Mouse (Mus musculus) liver, adult 2 months (tissue): Measurements from ENCODE around the gene Smtn. TPM values are rescaled to one million over a fixed set of nuclear protein-coding genes. Genes with fewer than 3 reads are reported as not detected.

Source experiments
- DNase-seq: peaks from one replicate; pipeline ENCODE4 v3.0.0-alpha.2; 2011; ENCODE audit warnings: low read depth, low spot score; ENCODE audit errors: extremely low read depth
- H3K27ac ChIP-seq: fragments of 200-500 bp; replicated peaks from 2 replicates; pipeline ENCODE4 v1.5.1; 2012; ENCODE audit warnings: low read depth, mild to moderate bottlenecking, control low read depth, inconsistent platforms, low read length; ENCODE audit not compliant: insufficient read depth
- H3K27me3 ChIP-seq: fragments of 200-500 bp; 2 replicates; pipeline ENCODE4 v1.6.1; 2012; ENCODE audit warnings: mild to moderate bottlenecking, moderate library complexity, low read length, inconsistent platforms; ENCODE audit not compliant: control insufficient read depth, insufficient read depth
- H3K36me3 ChIP-seq: fragments of 200-500 bp; 2 replicates; pipeline ENCODE4 v1.6.1; 2012; ENCODE audit warnings: low read length, inconsistent platforms; ENCODE audit not compliant: control insufficient read depth, insufficient read depth
- H3K4me1 ChIP-seq: fragments of 200-500 bp; 2 replicates; pipeline ENCODE4 v1.6.1; 2011; ENCODE audit warnings: low read length; ENCODE audit not compliant: control insufficient read depth, insufficient read depth
- H3K4me3 ChIP-seq: fragments of 200-500 bp; 2 replicates; pipeline ENCODE4 v1.5.1; 2011; ENCODE audit warnings: low read depth, mild to moderate bottlenecking, control low read depth, low read length, moderate library complexity; ENCODE audit not compliant: insufficient read depth
- H3K79me2 ChIP-seq: fragments of 200-500 bp; 2 replicates; pipeline ENCODE4 v1.6.1; 2012; ENCODE audit warnings: inconsistent platforms, mild to moderate bottlenecking, low read length, moderate library complexity; ENCODE audit not compliant: control insufficient read depth, insufficient read depth
- H3K9ac ChIP-seq: fragments of 200-500 bp; 2 replicates; pipeline ENCODE4 v1.6.1; 2012; ENCODE audit warnings: low read depth, mild to moderate bottlenecking, control low read depth, inconsistent platforms, low read length
- CTCF ChIP-seq: fragments of 200-500 bp; IDR thresholded peaks from 2 replicates; pipeline ENCODE4 v1.5.1; 2011; ENCODE audit warnings: low read depth, low read length, control low read depth
- POLR2A ChIP-seq: fragments of 200-500 bp; IDR thresholded peaks from 2 replicates; pipeline ENCODE4 v1.6.1; 2011; ENCODE audit warnings: low read length, control low read depth; ENCODE audit not compliant: insufficient read depth; ENCODE audit errors: extremely low read depth
- WGBS: fragments of 180-500 bp; shearing (Covaris S2); methylation state at CpG from one replicate; pipeline ENCODE4 v1.1.7; 2018; 5-methylcytosine and 5-hydroxymethylcytosine counted together
- polyA plus RNA-seq: library from polyadenylated mRNA; depleted of rRNA; stranded (reverse); fragments of >200 nt; gene quantifications from 2 replicates; pipeline ENCODE4 v1.2.3, GENCODE M21; 2012
- total RNA-seq: library from RNA; depleted of rRNA; stranded (reverse); fragments of >200 nt; gene quantifications from 2 replicates; pipeline ENCODE4 v1.2.3, GENCODE M21; 2014

The Smtn gene
- total and polyA plus RNA-seq, 2 experiments: 2.2 to 2.9 TPM

DNA sequence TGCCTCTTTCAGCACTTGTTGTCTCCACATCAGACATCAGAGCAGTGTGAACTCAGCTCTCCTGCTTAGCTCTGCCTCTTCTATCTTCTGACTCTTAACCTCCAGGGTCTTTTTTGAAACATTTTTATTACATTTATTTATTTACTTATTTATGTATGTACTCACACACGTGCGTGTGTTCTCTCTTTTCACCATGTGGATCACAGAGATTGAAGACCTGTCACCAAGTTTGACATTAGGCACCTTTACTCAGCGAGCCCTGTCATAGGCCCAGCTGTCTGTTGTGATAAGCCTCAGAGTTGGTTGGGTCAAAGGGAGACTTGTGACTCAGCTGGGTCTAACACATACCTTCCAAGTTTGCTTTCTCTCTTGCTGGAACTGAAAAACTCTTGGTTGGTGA lies 17.4 kb upstream of the Smtn start:
- DNase-seq: no peak
- Histone ChIP-seq H3K9ac (no peak overlapping the region), H3K36me3 (no peaks in the 10 kb centered on the region), H3K4me1 (no peaks in the 10 kb centered on the region), H3K4me3 (no peak overlapping the region), H3K79me2 (no peaks in the 10 kb centered on the region), H3K27me3 (no peaks in the 10 kb centered on the region), H3K27ac (no peak overlapping the region)
- TF ChIP-seq CTCF (no peak), POLR2A (no peak)
- WGBS: 60% methylated on average over 3 of the region's 3 CpGs

DNA sequence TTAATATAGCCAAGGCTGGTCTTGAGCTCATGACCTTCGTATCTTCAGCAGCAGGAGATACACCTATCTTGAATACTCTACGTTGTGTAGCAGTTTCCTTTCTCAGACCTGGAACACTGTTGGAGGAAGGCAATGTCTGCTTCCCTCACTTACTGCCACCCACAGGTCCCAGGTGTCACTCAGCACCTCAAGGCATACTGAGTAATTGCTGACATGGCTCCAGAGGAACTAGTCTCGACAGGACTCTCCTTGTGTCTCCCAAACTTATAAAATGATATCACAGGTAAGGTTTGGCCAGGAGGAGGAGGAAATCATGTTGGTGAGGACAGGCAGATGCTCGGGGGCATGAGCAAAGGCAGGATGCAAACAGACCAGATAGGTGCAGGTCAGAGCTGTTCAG lies 14.6 kb upstream of the Smtn start:
- Histone ChIP-seq H3K4me1 (no peaks in the 10 kb centered on the region; the same call in 1 of the 2 replicates), H3K4me3 (no peak overlapping the region), H3K27ac (no peak overlapping the region), H3K27me3 (no peaks in the 10 kb centered on the region), H3K36me3 (no peaks in the 10 kb centered on the region), H3K79me2 (no peaks in the 10 kb centered on the region), H3K9ac (no peak overlapping the region)
- no peak for DNase-seq
- 89% methylated on average over 4 of the region's 4 CpGs for WGBS
- TF ChIP-seq POLR2A (no peak), CTCF (no peak)

DNA sequence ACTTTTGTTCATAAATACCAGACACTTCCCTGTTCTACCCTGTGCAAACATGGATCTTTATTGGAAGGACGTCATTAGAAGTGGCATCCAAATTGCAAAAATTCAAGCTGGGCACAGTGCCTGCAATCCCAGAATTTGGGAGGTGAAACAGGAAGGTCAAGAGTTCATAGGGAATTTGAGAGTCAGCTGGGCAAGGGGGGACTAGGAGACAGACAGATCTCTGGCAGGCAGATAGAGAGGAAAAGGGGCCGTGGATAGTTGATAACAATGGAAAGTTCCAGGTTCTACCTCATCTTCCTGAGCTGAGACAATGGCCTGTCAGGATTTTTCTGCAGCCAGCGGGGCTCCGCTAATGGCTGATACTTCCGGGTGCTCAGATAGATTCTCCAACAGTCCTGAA lies 9.4 kb upstream of the Smtn start:
- Histone ChIP-seq H3K27me3 (no peaks in the 10 kb centered on the region), H3K4me1 (no peaks in the 10 kb centered on the region; the same call in 1 of the 2 replicates), H3K36me3 (no peaks in the 10 kb centered on the region), H3K9ac (no peak overlapping the region), H3K4me3 (no peak overlapping the region), H3K27ac (no peak overlapping the region), H3K79me2 (no peaks in the 10 kb centered on the region)
- DNase-seq: peak; percentile 17
- no peak for TF ChIP-seq POLR2A
- no peak for TF ChIP-seq CTCF
- 68% methylated on average over 5 of the region's 5 CpGs for WGBS

DNA sequence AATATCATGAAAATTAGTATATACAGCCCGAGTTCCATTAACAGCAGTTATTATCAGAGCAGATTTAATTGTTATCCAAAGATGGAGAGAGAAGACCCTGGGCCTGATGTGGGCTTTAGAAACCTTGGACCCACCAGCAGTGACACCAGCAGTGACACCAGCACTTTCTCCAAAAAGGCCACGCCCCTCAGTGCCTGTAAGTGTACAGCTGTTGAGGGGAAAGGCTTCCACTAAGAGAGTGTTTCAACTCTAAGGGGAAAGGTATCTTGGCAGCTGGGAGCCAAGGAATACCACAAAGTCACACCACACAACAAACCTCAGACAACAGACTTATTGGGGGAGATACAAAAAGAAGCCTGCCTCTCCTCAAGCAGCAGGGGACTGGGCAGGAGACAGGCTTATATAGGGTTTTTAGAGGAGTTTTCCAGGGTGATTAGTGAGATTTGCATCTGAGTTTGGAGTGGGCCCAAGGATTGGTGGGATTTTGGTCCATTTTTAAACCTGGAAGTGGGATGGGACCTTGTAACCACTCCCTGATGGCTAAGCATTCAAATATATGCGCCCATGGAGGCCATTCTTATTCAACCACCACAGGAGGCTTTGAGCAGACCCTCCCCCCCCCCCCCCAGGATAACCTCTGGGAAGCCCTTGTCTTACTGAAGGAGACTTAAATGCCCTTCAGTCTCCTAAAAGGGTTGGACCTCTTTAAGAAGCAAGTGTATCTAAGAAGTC lies 8.3 kb upstream of the Smtn start:
- H3K36me3 ChIP-seq: no peaks in the 10 kb centered on the region
- WGBS: 91% methylated on average over 3 of the region's 3 CpGs
- H3K4me3 ChIP-seq: no peak overlapping the region
- DNase-seq: no peak
- H3K79me2 ChIP-seq: no peaks in the 10 kb centered on the region
- H3K4me1 ChIP-seq: no peaks in the 10 kb centered on the region; the same call in 1 of the 2 replicates
- no peak overlapping the region for H3K9ac ChIP-seq
- TF ChIP-seq CTCF: no peak
- no peaks in the 10 kb centered on the region for H3K27me3 ChIP-seq
- no peak overlapping the region for H3K27ac ChIP-seq

DNA sequence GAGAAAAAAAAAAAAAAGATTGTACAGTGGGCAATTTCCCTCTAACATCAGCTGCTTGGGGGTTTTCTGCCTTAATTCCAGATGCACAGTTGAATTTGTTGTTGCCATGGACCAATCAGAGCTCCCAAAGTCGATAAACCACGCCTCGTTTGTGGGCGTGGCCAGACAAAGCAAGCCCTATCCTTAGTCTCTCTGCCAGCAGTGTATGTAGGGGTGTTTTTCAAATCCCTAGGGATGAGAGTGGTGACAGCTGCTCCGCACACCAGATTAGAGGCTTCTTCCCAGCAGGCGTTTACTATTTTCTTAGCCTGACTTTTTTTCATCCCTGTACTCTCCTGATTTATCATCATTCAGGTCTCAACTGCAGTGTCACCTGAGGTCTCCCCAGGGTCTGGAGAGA lies 7.6 kb upstream of the Smtn start:
- 53% methylated on average over 6 of the region's 6 CpGs for WGBS
- no peaks in the 10 kb centered on the region for H3K79me2 ChIP-seq
- no peak for DNase-seq
- H3K27ac ChIP-seq: no peak overlapping the region
- H3K4me1 ChIP-seq: no peaks in the 10 kb centered on the region; the same call in 1 of the 2 replicates
- H3K4me3 ChIP-seq: no peak overlapping the region
- no peak overlapping the region for H3K9ac ChIP-seq
- H3K36me3 ChIP-seq: no peaks in the 10 kb centered on the region
- TF ChIP-seq CTCF: no peak
- no peak for TF ChIP-seq POLR2A
- H3K27me3 ChIP-seq: no peaks in the 10 kb centered on the region

DNA sequence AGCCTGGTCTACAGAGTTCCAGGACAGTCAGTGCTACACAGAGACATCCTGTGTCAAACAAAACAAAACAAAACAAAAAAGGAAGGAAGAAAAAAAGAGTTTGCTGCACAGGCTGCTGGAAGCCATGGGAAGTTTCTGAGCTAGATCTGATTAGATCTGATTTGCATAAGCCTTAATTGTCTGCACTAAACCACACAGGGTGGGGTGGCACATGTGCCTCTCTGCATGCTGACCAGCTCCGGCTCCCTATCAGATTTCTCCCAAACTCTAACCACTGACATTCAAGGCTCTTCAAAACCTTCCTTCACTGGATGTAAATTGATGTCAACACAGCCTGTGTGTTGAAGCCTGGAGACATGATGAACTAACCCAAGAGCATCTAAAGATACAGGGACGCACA lies 6.6 kb upstream of the Smtn start:
- 90% methylated on average over 2 of the region's 2 CpGs for WGBS
- Histone ChIP-seq H3K27me3 (no peaks in the 10 kb centered on the region), H3K4me1 (no peaks in the 10 kb centered on the region; the same call in 1 of the 2 replicates)

More for the DNA sequence above, 6.6 kb upstream of the Smtn start:
- H3K79me2 ChIP-seq: no peaks in the 10 kb centered on the region
- no peak overlapping the region for H3K9ac ChIP-seq
- no peaks in the 10 kb centered on the region for H3K36me3 ChIP-seq
- no peak for DNase-seq
- H3K4me3 ChIP-seq: no peak overlapping the region
- TF ChIP-seq CTCF (no peak), POLR2A (no peak)
- H3K27ac ChIP-seq: no peak overlapping the region
